Mouse (Mus musculus) ovary, adult 2 months (tissue): ENCODE measurements around the gene Mkks. TPM values are rescaled to one million over a fixed set of nuclear protein-coding genes. Genes with fewer than 3 reads are reported as not detected.

Experiments used
- polyA plus RNA-seq: library from polyadenylated mRNA; depleted of rRNA; stranded (reverse); fragments of >200 nt; gene quantifications from 2 replicates; pipeline ENCODE4 v1.2.3, GENCODE M21; 2012; rRNA removed

The Mkks gene
- 3.0 and 6.5 TPM in 2 replicates for polyA plus RNA-seq

DNA sequence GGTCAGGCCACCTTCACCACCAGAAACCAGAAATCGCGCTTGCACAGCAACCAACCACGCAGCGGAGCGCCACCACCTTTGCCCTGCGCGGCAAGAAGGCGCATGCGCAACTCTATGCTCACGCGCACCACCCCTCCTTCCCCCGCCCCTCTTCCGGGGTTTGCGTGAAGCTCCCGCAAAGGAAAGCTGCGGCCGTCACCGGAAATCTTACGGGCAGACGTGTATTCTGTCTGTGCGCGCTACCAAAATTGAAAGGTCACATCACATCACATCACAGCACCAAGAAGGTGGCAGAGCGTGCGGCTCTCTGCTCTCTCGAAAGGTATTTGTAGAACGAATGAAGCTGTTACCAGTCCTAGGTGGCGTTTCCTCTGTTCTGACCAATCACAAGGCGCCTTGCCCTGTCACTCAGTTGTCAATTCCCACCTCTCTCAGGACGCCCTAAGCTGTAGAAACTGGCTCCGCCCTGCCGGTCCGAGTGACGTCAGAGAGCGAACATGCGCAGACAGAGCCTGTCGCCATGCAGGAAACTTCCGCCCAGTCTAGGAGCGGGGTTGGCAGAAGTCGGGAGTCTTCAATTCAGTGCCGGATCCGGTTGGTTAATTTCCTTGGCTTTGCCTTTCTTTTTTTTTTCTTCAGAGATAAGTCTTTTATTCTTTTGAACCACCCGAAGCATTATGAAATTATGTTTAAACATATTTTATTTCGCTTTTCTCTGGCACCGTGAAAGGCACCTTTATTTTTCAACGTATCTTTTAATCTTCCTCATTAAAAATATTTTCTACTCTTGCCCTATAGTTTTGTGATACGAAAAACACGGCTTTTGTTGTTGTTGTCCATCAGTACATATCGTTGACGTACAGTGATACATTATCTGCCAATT, at the start of gene Mkks, which contains the start of the genes Slx4ip and AL731706.1:
Gene Mkks, minus strand, starts transcription at position 322 of the 883 bp plus-strand sequence.
Gene Slx4ip, plus strand, starts transcription at position 151 of the 883 bp plus-strand sequence.
Gene AL731706.1, minus strand, starts transcription at position 322 of the 883 bp plus-strand sequence.

DNA sequence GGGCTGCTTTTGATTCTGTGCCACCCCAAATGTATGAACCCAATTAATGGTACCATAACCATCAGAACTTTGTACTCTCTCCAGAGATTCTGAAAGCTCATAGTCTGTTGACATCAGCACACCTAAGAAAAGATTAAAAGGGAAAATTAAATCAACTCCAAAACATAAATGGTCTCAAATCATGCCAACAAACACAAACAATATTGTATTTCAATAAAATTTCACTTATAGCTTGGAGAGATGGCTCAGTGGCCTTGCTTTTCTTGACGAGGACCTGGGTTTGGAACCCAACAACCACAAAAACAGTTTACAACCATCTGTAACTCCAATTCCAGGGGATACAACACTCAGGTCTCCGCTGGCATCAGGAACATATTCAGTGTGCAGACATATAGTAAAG, 5.6 kb downstream of the Mkks start, which contains the start of gene AL731706.2:
Gene AL731706.2, minus strand, starts transcription at position 101 of the 400 bp plus-strand sequence.

Other genes with a start within 250 kb of the Mkks start
- 0.09 TPM in 1 of 2 replicates, not detected in the other for gene Snap25, start 177.9 kb downstream of the Mkks start, polyA plus RNA-seq
- not detected in 2 replicates for gene AL731706.2, start 5.7 kb downstream of the Mkks start, polyA plus RNA-seq
- gene Slx4ip, start 171 bp downstream of the Mkks start, polyA plus RNA-seq = 0.32 and 0.75 TPM in 2 replicates
- gene AL731706.1, start within 50 bp of the Mkks start, polyA plus RNA-seq = 1.6 and 2.2 TPM in 2 replicates
- 10.0 and 11.2 TPM in 2 replicates for gene Jag1, start 225.3 kb upstream of the Mkks start, polyA plus RNA-seq